Mouse (Mus musculus) adipocyte (in vitro differentiated cells): ENCODE results near the gene Fam50a.

Experiments used
- DNase-seq: peaks from one replicate; pipeline ENCODE4 v3.0.0-alpha.2; 2016; ENCODE audit warnings: low spot score

Gene Fam50a

GRCm38 (mm10) chrX:74312540-74313464, at the start of gene Fam50a:
Fam50a (plus strand) TSS chrX:74313033.
- peak; percentile 87 for DNase-seq

GRCm38 (mm10) chrX:74269736-74270061, 43.1 kb upstream of the Fam50a start:
- DNase-seq: no peak

GRCm38 (mm10) chrX:74270062-74270901, 42.6 kb upstream of the Fam50a start, which contains the start of gene Rpl10:
Rpl10 (plus strand) TSS chrX:74270812.
- DNase-seq: peak; percentile 97

GRCm38 (mm10) chrX:74270902-74271551, 41.8 kb upstream of the Fam50a start:
- peak; percentile 62 for DNase-seq

- DNase-seq: peak; percentile 44
Measured at GRCm38 (mm10) chrX:74273422-74274322, 39.2 kb upstream of the Fam50a start.

- DNase-seq: no peak
Measured at GRCm38 (mm10) chrX:74277916-74278315, 34.9 kb upstream of the Fam50a start.

- no peak for DNase-seq
Measured at GRCm38 (mm10) chrX:74281041-74281731, 31.6 kb upstream of the Fam50a start.

GRCm38 (mm10) chrX:74281732-74282394, 31.0 kb upstream of the Fam50a start, which contains the start of the genes Taz and Dnase1l1:
Taz (plus strand) TSS chrX:74281912.
Dnase1l1 (minus strand) TSS chrX:74282337.
- DNase-seq: peak; percentile 86

- peak; percentile 91 for DNase-seq
Measured at GRCm38 (mm10) chrX:74282395-74283091, 30.3 kb upstream of the Fam50a start.

- DNase-seq: no peak
Measured at GRCm38 (mm10) chrX:74283092-74283437, 29.8 kb upstream of the Fam50a start.

- DNase-seq: no peak
Measured at GRCm38 (mm10) chrX:74293431-74293830, 19.4 kb upstream of the Fam50a start.

GRCm38 (mm10) chrX:74296538-74297448, 16.0 kb upstream of the Fam50a start, which contains the start of gene Atp6ap1:
Atp6ap1 (plus strand) TSS chrX:74297097.
- peak; percentile 96 for DNase-seq

GRCm38 (mm10) chrX:74298348-74298747, 14.5 kb upstream of the Fam50a start:
- DNase-seq: no peak

- no peak for DNase-seq
Measured at GRCm38 (mm10) chrX:74299721-74300120, 13.1 kb upstream of the Fam50a start.

GRCm38 (mm10) chrX:74304867-74305700, 7.7 kb upstream of the Fam50a start, which contains the start of gene Gdi1:
Gdi1 (plus strand) TSS chrX:74304998.
- DNase-seq: peak; percentile 74

- DNase-seq: peak; percentile 70
Measured at GRCm38 (mm10) chrX:74328725-74329161, 15.9 kb downstream of the Fam50a start, which contains the start of gene Plxna3. Plxna3 (plus strand) TSS chrX:74329066.

- no peak for DNase-seq
Measured at GRCm38 (mm10) chrX:74329215-74329671, 16.4 kb downstream of the Fam50a start.
